Mouse (Mus musculus) C2C12 (cell line): ENCODE data around the gene Ankrd27. TPM values are rescaled to one million over a fixed set of nuclear protein-coding genes. Genes with fewer than 3 reads are reported as not detected.

ENCODE experiments used
- H3K27me3 ChIP-seq: one replicate; pipeline ENCODE4 v1.6.1; 2011; ENCODE audit not compliant: control insufficient read depth, insufficient read depth, insufficient read length
- H3K36me3 ChIP-seq: one replicate; pipeline ENCODE4 v1.6.1; 2011; ENCODE audit not compliant: control insufficient read depth, insufficient read depth
- H3K4me3 ChIP-seq: one replicate; pipeline ENCODE4 v1.5.1; 2011; ENCODE audit warnings: mild to moderate bottlenecking, control low read depth; ENCODE audit not compliant: poor library complexity, insufficient read depth, severe bottlenecking
- H3K79me2 ChIP-seq: one replicate; pipeline ENCODE4 v1.6.1; 2011; ENCODE audit not compliant: control insufficient read depth, insufficient read depth
- H3K79me3 ChIP-seq: one replicate; pipeline ENCODE4 v1.6.1; 2011; ENCODE audit warnings: low read depth, control low read depth
- H3ac ChIP-seq: one replicate; pipeline ENCODE3; 2011; ENCODE audit warnings: low read depth; ENCODE audit not compliant: control insufficient read depth, insufficient read length
- CEBPB ChIP-seq: IDR thresholded peaks from one replicate; pipeline ENCODE4 v1.6.1; 2011; ENCODE audit warnings: low read depth, mild to moderate bottlenecking, control low read depth, moderate library complexity
- CTCF ChIP-seq: IDR thresholded peaks from one replicate; pipeline ENCODE4 v1.5.1; 2011; ENCODE audit not compliant: control insufficient read depth, insufficient read depth, insufficient read length
- FOSL1 ChIP-seq: IDR thresholded peaks from one replicate; pipeline ENCODE4 v1.8.0; 2011; ENCODE audit warnings: mild to moderate bottlenecking, low read length; ENCODE audit not compliant: poor library complexity, insufficient read depth, severe bottlenecking
- MAX ChIP-seq: IDR thresholded peaks from one replicate; pipeline ENCODE4 v1.6.1; 2011; ENCODE audit warnings: mild to moderate bottlenecking, control low read depth
- MYOD1 ChIP-seq: IDR thresholded peaks from one replicate; pipeline ENCODE4 v1.6.1; 2011; ENCODE audit warnings: low read depth; ENCODE audit not compliant: control insufficient read depth, insufficient read length
- MYOG ChIP-seq: IDR thresholded peaks from one replicate; pipeline ENCODE4 v1.6.1; 2011; ENCODE audit not compliant: control insufficient read depth, insufficient read length; ENCODE audit errors: extremely low read depth
- USF1 ChIP-seq: IDR thresholded peaks from one replicate; pipeline ENCODE4 v1.6.1; 2011; ENCODE audit warnings: low read depth, mild to moderate bottlenecking, control low read depth, moderate library complexity
- polyA plus RNA-seq: library from polyadenylated mRNA; unstranded; fragments of >200 nt; fragmentation: generic; extraction: Trizol; gene quantifications from one replicate; pipeline ENCODE4 v1.2.1, GENCODE M21; 2012; ENCODE audit warnings: missing spikeins

The Ankrd27 gene
- polyA plus RNA-seq, 1 experiment, result 19.5 TPM

DNA sequence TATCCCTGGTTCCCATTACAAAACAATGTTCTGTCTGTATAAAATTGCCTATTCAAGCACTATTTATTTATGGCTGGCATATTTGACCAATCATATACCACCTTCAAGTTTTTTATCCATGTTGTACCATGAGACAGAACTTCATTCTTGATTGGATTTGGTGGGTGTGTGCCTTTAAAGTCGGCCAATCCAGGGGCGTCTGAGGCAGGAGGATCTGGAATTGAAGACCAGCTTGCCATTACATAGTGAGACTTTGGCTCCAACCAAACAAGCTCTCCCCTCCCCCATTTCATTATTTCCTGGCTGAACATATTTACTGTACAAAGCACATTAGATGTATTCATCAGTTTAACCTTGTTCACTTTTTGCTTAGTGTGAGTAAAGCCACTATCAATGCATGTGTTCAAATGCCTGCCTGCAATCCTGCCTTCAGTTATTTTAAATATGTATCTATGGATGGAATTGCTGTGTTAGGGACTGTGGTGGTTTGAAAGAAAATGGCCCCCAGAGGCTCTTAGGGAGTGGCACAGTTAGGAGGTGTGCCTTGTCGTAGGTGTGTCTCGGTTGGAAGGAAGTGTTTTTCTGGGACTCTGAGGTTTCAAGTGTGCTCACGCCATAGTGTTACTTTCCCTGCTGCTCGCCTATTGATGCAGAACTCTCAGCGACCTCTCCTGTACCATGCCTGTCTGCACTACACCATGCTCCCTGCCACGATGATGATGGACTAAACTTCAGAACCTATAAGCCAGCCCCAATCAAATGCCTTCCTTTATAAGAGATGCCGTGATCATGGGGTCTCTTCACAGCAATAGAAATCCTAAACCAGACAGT is 62.4 kb downstream of the Ankrd27 start:
- peaks cover 12% of the 10 kb centered on the region for H3K36me3 ChIP-seq
- H3ac ChIP-seq, result no peak overlapping the region
- H3K79me3 ChIP-seq, result peaks cover 10% of the 10 kb centered on the region
- TF ChIP-seq MYOD1, result no peak
- no peak for TF ChIP-seq FOSL1
- TF ChIP-seq CTCF, result no peak
- no peak for TF ChIP-seq USF1
- TF ChIP-seq CEBPB, result no peak
- no peak for TF ChIP-seq MYOG
- no peak for TF ChIP-seq MAX
- no peaks in the 10 kb centered on the region for H3K27me3 ChIP-seq
- H3K79me2 ChIP-seq, result peaks cover 20% of the 10 kb centered on the region
- H3K4me3 ChIP-seq, result no peak overlapping the region

DNA sequence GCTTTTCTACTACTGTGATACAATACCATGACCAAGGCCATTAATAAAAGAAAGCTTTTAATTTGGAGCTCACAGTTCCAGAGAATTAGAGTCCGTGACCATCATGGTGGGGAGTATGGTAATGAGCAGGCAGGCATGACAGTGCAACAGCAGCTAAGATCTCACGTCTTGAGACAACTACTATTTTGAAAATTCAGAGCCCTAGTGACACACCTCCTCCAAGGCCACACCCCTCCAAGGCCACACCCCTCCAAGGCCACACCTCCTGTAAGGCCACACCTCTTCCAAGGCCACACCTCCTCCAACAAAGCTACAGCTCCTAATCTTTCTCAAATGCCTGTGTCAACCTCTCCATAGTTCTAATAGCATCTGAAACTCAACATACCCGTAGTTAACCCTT is 63.0 kb downstream of the Ankrd27 start:
- Histone ChIP-seq H3K4me3 (no peak overlapping the region), H3ac (no peak overlapping the region), H3K36me3 (peaks cover 9% of the 10 kb centered on the region), H3K79me3 (peaks cover 10% of the 10 kb centered on the region), H3K79me2 (peaks cover 20% of the 10 kb centered on the region), H3K27me3 (no peaks in the 10 kb centered on the region)
- TF ChIP-seq FOSL1 (no peak), CEBPB (no peak)

DNA sequence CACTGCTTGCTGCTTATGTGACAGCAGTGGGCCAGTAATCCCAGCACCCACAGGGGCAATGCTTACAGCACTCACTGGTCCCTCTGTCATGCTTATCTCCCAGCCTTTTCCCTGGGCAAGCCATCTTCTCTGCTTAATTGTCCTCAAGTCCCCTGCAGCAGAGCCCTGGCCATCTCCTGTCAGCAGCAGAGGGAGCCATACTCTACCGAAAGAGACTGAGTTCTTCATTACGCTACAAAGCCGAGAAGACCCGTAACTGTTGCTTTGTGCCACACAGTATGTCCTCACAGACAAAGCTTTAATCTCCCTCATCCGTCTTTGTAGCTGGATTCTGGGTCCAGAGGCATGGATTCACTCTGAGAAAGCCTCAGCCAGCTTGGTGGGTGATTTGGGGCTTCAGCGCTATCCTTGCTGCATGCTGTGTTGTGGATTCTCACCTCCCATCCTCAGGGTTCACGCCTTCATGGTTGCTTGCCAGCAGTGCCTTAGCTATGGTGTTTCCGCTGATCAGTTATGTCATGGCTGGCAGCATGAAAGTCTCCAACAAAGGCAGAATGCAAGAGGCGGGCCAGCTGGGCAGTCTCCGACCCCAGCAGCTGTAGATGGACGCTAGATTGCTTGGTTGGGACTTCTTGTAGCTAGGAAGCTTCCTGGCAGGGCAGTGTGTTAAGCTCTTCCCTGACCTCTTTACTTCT is 64.8 kb downstream of the Ankrd27 start:
- Histone ChIP-seq H3K79me2 (peaks cover 15% of the 10 kb centered on the region), H3K79me3 (peaks cover 6% of the 10 kb centered on the region), H3ac (no peak overlapping the region), H3K4me3 (no peak overlapping the region), H3K27me3 (no peaks in the 10 kb centered on the region), H3K36me3 (no peaks in the 10 kb centered on the region)
- TF ChIP-seq CEBPB (no peak), CTCF (peak; percentile 9), FOSL1 (no peak)

DNA sequence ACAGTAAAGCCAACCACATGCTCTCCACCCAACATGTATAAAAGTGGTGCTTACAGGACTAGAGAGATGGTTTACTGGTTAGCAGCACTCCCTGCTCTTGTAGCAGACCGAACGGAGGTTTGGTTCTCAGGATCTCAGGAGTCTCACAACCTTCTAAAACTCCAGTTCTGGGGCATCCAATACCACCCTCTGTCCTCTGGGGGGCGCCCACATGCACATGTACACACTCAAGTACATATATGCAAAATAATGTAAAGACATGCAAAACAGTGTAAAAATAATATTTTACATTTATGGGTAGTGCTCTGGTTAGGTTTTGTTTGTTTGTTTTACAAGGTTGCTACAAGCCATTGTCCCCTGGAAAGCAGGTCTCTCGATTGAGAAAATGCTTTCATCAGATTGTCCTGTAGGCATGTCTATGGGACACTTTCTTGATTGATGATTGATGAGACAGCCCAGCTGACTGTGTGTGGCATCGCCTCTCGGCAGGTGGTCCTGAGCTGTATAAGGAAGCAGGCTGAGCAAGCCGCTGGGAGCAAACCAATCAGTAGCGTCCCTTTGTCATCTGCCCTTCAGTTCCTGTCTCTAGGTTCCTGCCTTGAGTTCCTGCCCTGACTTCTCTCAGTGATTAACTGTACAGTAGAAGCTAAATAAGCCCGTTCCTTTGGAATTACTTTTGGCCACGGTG is 65.7 kb downstream of the Ankrd27 start:
- Histone ChIP-seq H3K27me3 (peaks cover 3% of the 10 kb centered on the region), H3ac (no peak overlapping the region), H3K36me3 (no peaks in the 10 kb centered on the region), H3K4me3 (no peak overlapping the region), H3K79me2 (peaks cover 6% of the 10 kb centered on the region), H3K79me3 (no peaks in the 10 kb centered on the region)
- TF ChIP-seq CEBPB (no peak), FOSL1 (no peak), USF1 (no peak), CTCF (no peak), MYOD1 (no peak), MAX (no peak), MYOG (no peak)

DNA sequence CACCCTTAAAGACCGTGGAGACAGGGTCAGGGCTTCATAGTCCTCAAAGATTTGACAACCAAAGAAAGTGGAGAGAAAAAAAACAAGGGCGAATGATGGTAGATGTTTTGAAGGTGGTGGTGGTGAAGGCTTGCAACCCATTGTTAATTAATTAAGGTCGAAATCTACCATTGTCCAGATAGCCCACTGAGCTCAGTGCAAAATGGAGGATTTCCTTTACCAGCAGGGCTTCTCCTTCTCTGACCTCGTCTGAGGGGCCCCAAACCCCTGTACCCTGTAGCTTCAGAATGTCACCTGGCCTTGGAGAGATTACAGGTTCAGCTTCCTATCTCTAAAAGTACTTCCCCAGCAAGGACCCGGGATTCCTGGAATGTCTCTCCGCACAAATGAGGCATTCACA is 71.8 kb downstream of the Ankrd27 start:
- TF ChIP-seq MAX (no peak), CTCF (no peak), MYOG (no peak), CEBPB (no peak), USF1 (no peak), MYOD1 (no peak), FOSL1 (no peak)
- Histone ChIP-seq H3K27me3 (peaks cover 13% of the 10 kb centered on the region), H3K79me3 (no peaks in the 10 kb centered on the region), H3K36me3 (no peaks in the 10 kb centered on the region), H3K79me2 (no peaks in the 10 kb centered on the region), H3ac (no peak overlapping the region), H3K4me3 (no peak overlapping the region)

DNA sequence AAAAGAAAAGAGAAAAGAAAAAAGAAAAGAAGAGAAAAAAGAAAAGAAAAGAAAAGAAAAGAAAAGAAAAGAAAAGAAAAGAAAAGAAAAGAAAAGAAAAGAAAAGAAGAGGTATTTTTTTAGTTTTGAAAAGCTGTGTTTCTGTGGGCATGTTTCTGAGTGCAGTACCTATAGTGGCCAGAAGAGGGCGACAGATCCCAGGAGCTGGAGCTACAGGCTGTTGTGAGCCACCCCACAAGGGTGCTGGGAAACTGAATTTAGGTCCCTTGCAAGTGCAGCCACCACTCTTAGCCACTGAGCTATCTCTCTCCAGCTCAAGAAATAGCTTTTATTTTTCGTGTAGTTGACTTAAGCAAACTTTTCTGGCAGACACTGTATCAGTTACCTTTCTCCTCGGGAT is 73.1 kb downstream of the Ankrd27 start:
- H3K36me3 ChIP-seq, result no peaks in the 10 kb centered on the region
- H3K79me3 ChIP-seq, result no peaks in the 10 kb centered on the region
- H3K27me3 ChIP-seq, result peaks cover 13% of the 10 kb centered on the region
- no peaks in the 10 kb centered on the region for H3K79me2 ChIP-seq
- no peak overlapping the region for H3ac ChIP-seq
- TF ChIP-seq CTCF (peak; percentile 8), MYOG (no peak)
- H3K4me3 ChIP-seq, result no peak overlapping the region
